Mouse (Mus musculus) CD4-positive naive resting alpha-beta T cell, adult 57 days (primary cell): ENCODE data around the gene Nrxn2. TPM values are rescaled to one million over a fixed set of nuclear protein-coding genes. Genes with fewer than 3 reads are reported as not detected.

Experiments used
- total RNA-seq: library from RNA; stranded (reverse); gene quantifications from one replicate; pipeline ENCODE4 v1.2.4, GENCODE M21; 2023

Nrxn2 gene
- 0.38 TPM for total RNA-seq

DNA sequence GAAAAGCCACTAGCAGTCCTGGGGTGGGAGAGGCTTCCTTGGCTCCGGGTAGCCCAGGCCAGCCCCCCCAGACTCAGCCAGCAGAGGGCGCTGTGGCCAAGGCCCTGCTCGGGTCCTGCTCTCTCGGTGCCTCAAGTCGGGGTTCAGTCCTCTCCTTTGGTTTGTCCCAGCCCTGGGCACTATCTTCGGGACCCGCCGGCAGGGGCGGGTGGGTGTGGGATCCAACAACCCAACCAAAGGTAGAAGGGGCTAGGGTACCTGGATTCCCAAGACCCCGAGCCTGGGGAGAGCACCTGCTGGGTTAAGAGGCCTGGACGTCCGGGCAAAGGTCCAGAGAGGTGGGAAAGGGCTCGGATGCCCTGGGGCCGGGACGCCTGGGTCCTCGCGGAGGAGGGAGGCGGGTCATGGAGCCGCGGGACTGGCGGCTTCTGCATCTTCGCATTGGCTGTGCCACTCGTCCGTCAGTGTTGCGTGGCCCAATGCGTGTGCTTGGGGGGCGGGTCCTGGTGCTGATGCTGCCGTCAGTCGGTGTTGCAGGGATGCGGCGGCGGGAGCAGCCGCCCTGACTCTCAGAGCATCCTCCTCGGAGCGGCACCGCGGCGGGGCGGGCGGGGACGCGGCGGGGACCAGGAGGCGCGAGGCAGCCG is at the start of gene Nrxn2:
Gene Nrxn2 (plus strand): TSS at position 499 of the 647 bp plus-strand sequence.

GRCm38 (mm10) chr19:6384128-6384527 is 34.4 kb upstream of the Nrxn2 start, which contains the start of gene Pygm:
Gene Pygm, plus strand, starts transcription at chr19:6384399.

GRCm38 (mm10) chr19:6399285-6400095 is 19.0 kb upstream of the Nrxn2 start, which contains the start of gene Rasgrp2:
Gene Rasgrp2, plus strand, starts transcription at chr19:6399340.

DNA sequence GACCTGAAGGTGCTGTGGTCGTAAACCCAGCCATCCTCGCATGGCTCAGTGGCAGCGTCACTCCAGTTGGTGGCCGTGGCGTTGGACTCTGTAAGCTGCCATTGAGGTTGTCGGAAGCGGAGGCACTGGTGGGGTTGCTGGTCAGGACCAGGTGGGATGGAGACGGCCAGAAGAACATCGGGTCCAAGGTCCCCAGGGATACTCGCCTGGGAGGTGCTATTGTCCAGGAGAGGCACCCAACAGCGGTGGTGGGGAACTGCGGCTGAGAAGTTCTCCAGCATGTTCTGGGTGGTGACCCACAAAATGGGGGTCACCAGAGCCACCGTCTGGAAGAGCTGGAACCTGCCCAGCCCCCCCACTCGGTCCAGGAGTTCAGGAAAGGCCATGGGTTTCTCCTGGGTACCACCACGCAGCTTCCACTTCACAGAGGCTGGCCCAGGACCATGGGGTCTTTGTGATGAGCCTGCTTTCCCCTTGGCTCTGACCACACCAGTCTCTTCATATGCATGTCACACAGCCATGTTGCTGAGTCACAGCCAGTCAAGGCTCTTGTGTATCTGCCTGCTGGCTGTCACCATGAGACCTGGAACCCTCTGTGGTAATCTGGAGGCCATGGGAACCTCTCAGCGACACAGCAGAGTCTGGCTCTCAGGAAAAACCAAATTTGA is 124.0 kb downstream of the Nrxn2 start, which contains the start of gene Slc22a12:
Gene Slc22a12 (minus strand): TSS at position 666 of the 668 bp plus-strand sequence.

Other genes with a start within 250 kb of the Nrxn2 start
- not detected for gene Majin, start 234.3 kb upstream of the Nrxn2 start, total RNA-seq
- not detected for gene Gpha2, start 192.4 kb upstream of the Nrxn2 start, total RNA-seq
- gene Ppp2r5b, start 182.9 kb upstream of the Nrxn2 start, total RNA-seq: 26.0 TPM
- 188 TPM for gene Atg2a, start 177.1 kb upstream of the Nrxn2 start, total RNA-seq
- gene Ehd1, start 142.0 kb upstream of the Nrxn2 start, total RNA-seq: 24.4 TPM
- 8.2 TPM for gene Cdc42bpg, start 112.3 kb upstream of the Nrxn2 start, total RNA-seq
- 38.0 TPM for gene Men1, start 83.8 kb upstream of the Nrxn2 start, total RNA-seq
- gene Map4k2, start 77.6 kb upstream of the Nrxn2 start, total RNA-seq: 557 TPM
- gene Sf1, start 55.0 kb upstream of the Nrxn2 start, total RNA-seq: 1,089 TPM
- gene Pygm, start 34.3 kb upstream of the Nrxn2 start, total RNA-seq: 46.4 TPM
- 934 TPM for gene Rasgrp2, start 19.4 kb upstream of the Nrxn2 start, total RNA-seq
- not detected for gene Slc22a12, start 124.3 kb downstream of the Nrxn2 start, total RNA-seq